Mouse (Mus musculus) 3T3-L1 (cell line): ENCODE measurements at regions not wholly inside any gene's neighbourhood (a gene's known extent, or its start where the extent isn't known, plus 50 kb on each side); places are given as distances from the start of the nearest gene placed in this dataset.

Experiments
- DNase-seq: peaks from one replicate; pipeline ENCODE4 v3.0.0-alpha.2; 2015; ENCODE audit warnings: low read depth, low spot score

DNA sequence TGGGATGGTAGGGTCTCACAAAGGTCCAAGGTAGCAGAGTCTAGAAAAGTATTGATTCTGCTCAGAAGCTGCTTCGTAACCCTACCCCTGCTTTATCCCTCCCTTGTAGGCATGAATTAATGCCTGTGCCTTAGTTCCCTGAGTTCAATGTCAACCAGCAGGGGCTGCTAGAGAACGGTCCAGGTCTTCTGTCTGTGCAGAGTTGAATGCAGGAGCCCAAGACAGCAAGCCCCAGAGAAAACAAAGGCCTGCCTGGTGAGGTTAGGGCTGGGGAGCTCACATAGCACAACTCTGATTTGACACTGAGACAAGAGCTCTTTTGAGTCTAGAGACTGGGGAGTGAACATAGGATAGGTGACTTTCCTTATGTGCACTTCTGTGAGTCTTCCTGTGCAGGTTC lies 56.6 kb downstream of the Olig3 start:
- peak; percentile 2 for DNase-seq

- DNase-seq = no peak
These were observed 57.6 kb downstream of the Olig3 start for GRCm38 (mm10) chr10:19413935-19414334.

DNA sequence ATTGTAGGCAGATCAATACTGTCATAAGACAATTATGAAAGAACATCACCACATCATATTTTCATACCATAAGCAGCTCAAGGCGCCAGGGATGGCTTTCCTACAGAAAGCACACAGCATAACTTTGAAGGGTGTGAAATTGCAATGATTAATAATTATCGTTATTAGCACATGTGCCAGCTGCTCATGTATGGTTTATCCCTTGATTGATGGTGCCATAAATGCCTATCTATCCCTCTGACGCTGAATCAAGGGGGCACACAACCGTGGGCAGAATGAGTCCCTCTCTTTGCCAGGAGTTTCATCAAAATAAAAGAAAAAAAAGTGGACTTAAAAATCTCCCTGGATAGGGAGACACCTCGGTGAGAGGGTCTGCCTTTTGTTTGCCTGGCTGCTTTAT lies 58.5 kb downstream of the Olig3 start:
- DNase-seq = no peak

- no peak for DNase-seq
These were observed 67.7 kb downstream of the Olig3 start for GRCm38 (mm10) chr10:19424030-19424429.

DNA sequence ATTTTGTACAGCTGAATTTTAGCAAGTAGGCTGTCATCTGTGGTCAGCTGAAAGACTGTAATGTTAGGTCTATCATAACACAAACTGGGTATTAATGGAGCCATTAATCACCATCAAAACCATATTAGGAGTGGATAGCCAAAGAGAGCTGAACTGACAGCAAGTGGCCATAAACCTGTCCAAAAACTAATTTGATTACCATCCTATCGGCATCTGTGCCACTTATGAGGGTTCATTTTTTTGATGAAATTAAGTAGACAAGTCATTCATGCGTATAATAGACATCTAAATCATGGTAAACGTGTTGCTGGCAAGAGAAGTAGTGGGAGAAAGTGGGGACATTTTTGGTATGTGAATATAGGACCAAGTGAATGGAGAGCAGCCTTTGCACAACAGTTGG lies 68.6 kb downstream of the Olig3 start:
- DNase-seq = no peak

GRCm38 (mm10) chr10:19426835-19427234 lies 70.5 kb downstream of the Olig3 start:
- no peak for DNase-seq

DNA sequence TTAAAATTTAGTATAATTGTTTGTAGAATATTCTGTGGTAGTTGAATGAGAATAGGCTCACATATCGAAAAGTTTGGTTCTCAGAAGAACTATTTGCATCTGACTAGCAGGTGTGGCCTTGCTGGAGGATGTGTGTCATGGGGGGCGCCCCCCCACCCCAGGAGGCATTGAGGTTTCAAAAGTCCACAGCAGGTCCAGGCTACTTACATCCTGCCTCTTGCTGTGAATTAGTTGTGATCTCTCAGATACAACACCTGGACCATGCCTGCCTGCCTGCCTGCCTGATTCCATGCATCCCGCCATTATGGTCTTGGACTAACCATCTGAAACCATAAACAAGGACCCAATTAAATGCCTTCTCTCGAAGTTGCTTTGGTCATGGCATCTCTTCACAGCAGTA lies 76.2 kb downstream of the Olig3 start:
- DNase-seq = no peak

GRCm38 (mm10) chr10:19434661-19435060 lies 78.3 kb downstream of the Olig3 start:
- DNase-seq = no peak

- DNase-seq = no peak
These were observed 85.5 kb downstream of the Olig3 start for GRCm38 (mm10) chr10:19441807-19442206.

DNA sequence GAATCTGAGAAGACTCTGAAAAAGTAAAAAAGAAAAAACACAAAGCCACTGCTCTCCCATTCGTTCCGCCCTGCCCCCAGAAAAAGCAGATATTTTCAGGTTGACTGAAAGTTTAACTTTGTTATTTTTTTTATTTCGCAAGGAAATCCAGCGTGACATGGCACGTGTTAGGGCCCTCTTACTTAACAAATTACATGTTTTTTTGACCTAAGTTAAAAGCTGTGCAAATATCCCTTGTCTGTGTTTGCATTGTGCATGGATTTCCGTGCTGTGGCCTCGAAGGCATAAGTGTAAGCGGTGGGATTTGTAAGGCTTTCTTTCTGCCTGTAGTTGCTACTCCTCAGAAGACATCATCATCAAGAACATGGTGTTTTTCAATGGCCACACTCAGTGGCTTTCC lies 87.2 kb downstream of the Olig3 start:
- no peak for DNase-seq

DNA sequence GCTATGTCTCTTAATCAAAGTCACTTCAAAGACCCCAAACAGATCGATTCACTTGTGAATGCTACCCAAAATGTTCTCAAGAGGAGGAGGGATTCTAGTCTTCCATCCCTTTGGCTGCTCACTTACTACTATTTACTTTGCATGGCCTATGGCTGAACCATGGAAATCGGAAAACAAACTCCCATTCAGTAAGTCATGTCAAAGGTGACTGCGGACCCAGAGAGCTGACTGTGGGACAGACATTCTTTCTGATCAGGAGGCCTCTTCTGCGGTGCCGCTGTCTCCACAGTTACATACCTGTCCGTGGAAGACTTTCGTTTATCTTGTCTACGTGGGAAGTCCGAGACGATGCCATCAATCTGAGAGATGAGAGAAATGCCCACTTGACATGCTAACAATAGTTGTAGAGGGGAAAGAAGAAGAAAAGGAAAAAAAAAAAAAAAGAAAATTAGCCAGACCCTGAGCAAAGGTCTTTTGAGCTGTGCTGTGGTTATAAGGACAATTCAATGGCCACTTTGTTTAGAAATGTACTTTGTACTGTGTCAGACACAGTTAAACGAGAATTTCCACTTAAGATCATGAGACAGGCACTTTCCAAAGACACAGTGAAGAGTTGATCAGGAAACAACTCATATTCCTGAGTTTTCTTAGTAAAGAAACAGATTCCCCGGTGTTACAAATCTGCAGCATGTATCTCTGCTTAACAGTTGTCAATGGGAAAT lies 92.7 kb downstream of the Olig3 start:
- DNase-seq = no peak

- DNase-seq = no peak
These were observed 102.7 kb downstream of the Olig3 start for GRCm38 (mm10) chr10:19459053-19459452.

GRCm38 (mm10) chr10:19459709-19460108 lies 103.4 kb downstream of the Olig3 start:
- no peak for DNase-seq

DNA sequence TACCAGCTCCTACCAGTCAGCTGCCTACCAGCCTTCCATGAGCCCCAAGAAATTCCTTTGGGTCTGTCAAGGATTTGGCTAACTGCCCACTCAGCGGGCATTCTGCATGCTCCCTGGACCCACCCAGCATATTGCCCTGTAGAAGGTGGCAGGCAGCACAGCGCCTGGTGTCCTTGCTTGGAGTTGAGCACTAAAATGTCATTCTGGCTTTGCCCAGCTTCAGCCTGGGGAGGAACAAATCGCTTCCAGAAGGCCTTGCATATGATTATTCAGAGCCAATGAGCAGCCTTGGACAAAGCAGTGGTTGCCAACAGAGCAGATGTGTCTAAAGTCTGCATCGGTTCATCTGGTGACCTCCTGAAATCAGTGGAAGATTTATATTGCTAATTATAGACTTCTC lies 103.8 kb downstream of the Olig3 start:
- DNase-seq = no peak

- DNase-seq = no peak
These were observed 107.5 kb downstream of the Olig3 start for GRCm38 (mm10) chr10:19463800-19464199.

- DNase-seq = peak; percentile 2
These were observed 108.2 kb downstream of the Olig3 start for GRCm38 (mm10) chr10:19464504-19464903.

DNA sequence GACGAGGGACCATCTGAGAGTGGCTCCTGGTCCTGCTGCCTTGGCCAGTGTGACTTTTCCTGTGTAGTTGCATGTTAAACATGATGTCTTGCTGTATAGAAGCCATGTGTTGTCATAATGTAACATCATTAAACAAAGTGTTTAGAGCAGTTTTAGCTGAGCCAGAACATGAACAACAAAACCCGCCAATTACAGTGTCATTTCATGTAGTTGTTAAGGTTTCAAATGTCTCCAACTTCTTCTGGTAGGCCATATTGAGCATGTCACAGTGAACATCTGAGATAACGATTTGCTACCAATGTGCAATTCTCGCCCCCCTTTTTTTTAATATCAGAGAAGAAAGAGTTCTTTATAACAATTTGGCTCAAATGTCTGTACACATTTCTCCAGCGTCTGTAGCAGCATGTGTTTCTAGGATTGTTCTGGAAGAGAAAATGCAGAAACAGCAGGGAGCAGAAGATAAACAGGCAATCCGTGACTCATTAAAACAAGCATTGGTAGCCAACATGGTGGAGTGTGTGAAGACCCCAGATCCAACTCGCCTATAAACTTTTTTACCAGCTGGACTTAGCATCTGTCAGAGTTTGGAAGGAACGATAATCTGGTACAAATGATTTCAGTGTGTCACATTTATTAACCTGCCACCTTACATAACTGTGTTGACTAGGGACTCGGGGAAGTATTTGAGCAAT lies 115.2 kb downstream of the Olig3 start:
- DNase-seq = no peak

GRCm38 (mm10) chr10:19472066-19472465 lies 115.7 kb downstream of the Olig3 start:
- no peak for DNase-seq

DNA sequence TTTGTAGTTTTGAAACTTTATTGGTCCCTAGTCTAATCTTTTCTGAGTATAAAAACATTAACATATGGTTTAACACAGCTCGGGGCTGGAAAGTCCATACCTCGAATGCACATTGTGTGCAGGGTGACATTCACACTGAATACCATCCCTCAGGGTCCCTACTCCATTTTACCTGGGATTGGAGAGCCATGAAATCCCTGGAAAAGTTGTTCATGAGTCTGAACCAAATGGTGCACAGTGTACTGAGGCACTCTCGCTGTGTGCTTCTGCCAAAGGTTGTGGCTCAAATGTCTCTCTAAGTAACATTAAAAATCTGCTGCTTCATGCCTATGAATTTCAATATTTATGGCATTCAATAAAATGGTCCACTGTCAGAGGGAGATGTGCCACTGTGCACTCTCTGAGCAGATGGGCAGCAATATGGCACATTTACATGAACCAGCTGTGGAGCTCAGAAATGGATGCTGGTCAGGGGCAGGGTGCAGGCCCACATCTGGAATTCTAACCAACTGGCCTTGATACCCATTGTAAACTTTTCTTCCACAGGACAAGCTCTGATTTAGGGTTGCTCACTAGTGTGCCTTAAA lies 116.7 kb downstream of the Olig3 start:
- no peak for DNase-seq

DNA sequence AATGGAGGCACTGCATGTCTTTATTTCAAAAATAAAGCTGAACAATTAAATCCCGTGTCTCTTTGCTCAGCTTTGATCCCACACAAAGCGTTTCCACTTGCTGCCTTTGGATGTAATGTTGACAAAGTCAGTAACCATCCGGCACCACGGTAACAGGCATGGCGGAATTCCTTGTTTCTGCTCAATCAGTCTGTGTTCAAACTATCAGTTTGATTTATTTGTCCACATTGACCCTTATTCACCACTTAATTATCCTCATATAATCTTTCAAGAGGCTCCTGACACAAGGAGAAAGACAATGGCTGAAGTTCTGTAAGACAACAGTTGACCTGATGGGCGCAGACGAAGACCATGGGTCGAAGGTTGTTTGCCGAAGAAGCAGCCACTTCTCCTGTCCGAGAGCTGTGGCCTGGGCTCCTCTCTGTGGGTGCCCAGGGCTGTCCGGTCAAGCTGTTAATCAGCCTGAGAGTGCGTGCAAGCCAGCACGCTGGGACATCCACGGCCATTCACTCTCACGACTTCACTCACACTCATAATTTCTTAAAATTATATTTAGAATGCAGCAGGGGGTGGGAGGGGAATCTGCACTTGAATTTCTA lies 106.1 kb upstream of the Ifngr1 start:
- DNase-seq = no peak

DNA sequence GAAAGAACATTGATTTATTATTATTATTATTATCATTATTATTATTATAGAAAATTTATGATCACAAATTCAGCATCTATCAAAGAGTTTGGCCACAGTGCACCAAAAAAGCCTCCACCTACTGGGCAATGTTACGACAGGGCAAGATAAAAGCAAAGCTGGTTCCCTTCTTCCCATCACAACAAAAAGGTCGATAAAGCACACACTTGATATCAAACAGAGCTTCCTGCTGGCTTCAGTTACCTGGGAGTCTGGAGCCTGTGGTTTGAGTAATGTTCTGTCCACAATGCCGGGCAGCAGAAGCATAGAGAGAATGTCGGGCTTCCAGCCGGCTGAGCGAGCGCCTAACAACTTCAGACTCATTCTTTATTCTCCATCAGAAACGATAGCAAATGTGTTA lies 101.2 kb upstream of the Ifngr1 start:
- no peak for DNase-seq

DNA sequence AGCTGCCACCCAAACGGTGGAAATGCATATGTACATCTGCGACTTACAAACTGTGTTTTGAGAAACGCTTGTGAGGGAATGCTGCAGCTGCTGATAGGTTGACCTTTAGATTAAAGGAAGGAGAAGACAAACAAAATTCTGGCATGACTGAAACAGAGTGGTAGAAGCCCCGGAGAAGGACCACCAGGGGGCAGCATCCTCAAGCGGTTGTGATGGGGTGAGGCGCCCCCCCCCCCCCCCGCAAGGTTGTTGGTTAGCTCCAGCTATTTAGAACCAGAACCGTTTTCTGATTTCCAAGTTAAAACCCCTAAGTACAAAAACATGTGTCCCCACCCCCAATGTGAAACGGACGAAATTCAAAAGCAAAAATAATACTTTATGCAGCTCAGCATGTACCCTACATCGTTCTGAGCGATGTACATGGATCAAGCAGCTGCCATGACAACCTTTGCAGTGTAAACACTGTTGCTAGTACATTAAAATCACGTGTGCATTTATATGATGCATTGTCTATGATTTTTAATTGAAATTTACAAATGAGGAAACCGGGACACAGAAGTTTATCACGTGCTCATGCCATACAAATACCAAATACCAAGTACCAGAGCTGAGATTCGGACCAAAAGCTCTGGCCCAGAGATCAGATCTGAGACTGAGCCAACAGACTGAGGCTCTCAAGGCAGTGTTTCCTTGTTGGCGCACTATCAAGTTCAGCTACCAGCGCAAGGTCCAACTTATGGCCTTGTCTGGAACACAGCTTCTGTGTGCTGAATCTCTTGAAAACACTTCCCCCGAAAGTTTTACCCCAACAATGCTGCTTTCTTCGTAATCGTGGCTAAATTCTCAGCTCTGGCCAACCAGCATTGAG lies 100.0 kb upstream of the Ifngr1 start:
- peak; percentile 63 for DNase-seq
